ENCODE assay signal across 18 mouse cellular contexts in the genomic region with DNA sequence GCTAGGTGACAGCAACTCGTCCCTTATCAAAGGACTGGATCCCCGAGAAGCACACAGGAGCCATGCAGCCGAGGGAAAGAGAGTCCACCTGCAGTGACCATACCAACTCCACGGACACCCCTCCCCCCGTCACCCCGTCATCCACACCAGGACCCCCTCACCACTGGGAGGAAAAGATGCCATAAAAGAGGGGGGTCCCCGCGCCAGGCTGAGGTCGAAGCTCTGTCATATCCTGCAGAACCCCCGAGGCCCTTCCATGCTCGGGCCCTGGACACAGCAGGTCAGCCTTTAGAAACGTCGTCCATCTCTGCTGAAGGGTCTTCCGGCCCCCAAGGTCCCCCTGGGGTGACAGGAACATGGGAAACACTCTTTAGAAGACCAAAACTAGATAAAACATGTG. TPM values are rescaled to one million over a fixed set of nuclear protein-coding genes. Genes with fewer than 3 reads are reported as not detected.
A peak's percentile ranks its signal among the peaks of the same experiment; 100 is the strongest.
DNase-seq lines count a peak whose midpoint lies in the region; ATAC-seq and TF ChIP-seq lines count a peak whose summit lies in the region.
"Had no signal": no experiment of that assay in that cellular context is flagged by ENCODE, and none has a peak within 500 bp of the region (broad histone marks: within the 10 kb centered on the region; RNA-seq: fewer than 3 reads in every experiment).

No protein-coding gene starts in this region.

- no peak for TF ChIP-seq POLR2A in cerebellum, adult 2 months (IDR thresholded peaks at IDR 0.05; ENCODE audit: borderline replicate concordance, insufficient read depth, low read length)

- no peak for ATAC-seq in cerebellum, adult (ENCODE audit: insufficient number of reproducible peaks, low FRiP score, low TSS enrichment)
- ATAC-seq in neural tube, embryonic 15.5 days (ENCODE audit: low FRiP score) = 0 out of 2 replicates have a peak, but pooled peaks have one; percentile 20

- H3K4me3 ChIP-seq in cerebellum, adult 2 months (replicated peaks; ENCODE audit: insufficient read depth, low read depth, low read length) = no peak overlapping the region
- H3K4me3 ChIP-seq in neural tube, embryonic 15.5 days (replicated peaks) = no peak overlapping the region
- H3K4me3 ChIP-seq: embryonic facial prominence, embryonic 10.5 days; embryonic facial prominence, embryonic 13.5 days; erythroblast, embryonic 14.5 days; forebrain, embryonic 12.5 days; forebrain, embryonic 15.5 days; heart, embryonic 12.5 days; heart, embryonic 15.5 days; hindbrain, embryonic 10.5 days; hindbrain, embryonic 13.5 days had no signal

- peaks cover 29% of the 10 kb centered on the region for H3K36me3 ChIP-seq in neural tube, embryonic 15.5 days
- H3K36me3 ChIP-seq: embryonic facial prominence, embryonic 10.5 days; embryonic facial prominence, embryonic 13.5 days; forebrain, embryonic 12.5 days; G1E; heart, embryonic 12.5 days; heart, embryonic 15.5 days; hindbrain, embryonic 10.5 days had no signal

- no peaks in the 10 kb centered on the region for H3K9me3 ChIP-seq in neural tube, embryonic 15.5 days (replicated peaks)
- H3K9me3 ChIP-seq: embryonic facial prominence, embryonic 10.5 days; embryonic facial prominence, embryonic 13.5 days; forebrain, embryonic 12.5 days; forebrain, embryonic 15.5 days; G1E; heart, embryonic 12.5 days; heart, embryonic 15.5 days; hindbrain, embryonic 10.5 days; hindbrain, embryonic 13.5 days had no signal

- DNase-seq in cerebellum, adult 2 months = no peak
- DNase-seq in cerebellum, postnatal 10 days = peak; percentile 39 to 49
- no peak for DNase-seq in cerebellum, postnatal 25 days
- DNase-seq in neural tube, embryonic 10.5 days (ENCODE audit: extremely low spot score, low spot score) = no peak

- 84% methylated on average over 14 of the region's 14 CpGs for WGBS in cerebellum, adult 2 months
- 89% methylated on average over 14 of the region's 14 CpGs for WGBS in neural tube, embryonic 15.5 days

- peaks cover 37% of the 10 kb centered on the region for H3K4me1 ChIP-seq in cerebellum, adult 2 months (ENCODE audit: control insufficient read depth, insufficient read depth, low read length)
- H3K4me1 ChIP-seq in neural tube, embryonic 15.5 days = no peaks in the 10 kb centered on the region
- H3K4me1 ChIP-seq: embryonic facial prominence, embryonic 10.5 days; forebrain, embryonic 12.5 days; heart, embryonic 12.5 days; heart, embryonic 15.5 days; hindbrain, embryonic 10.5 days; hindbrain, embryonic 13.5 days had no signal

- H3K4me2 ChIP-seq in neural tube, embryonic 15.5 days = no peak overlapping the region
- H3K4me2 ChIP-seq: embryonic facial prominence, embryonic 13.5 days; forebrain, embryonic 12.5 days; forebrain, embryonic 15.5 days; heart, embryonic 12.5 days; heart, embryonic 15.5 days; hindbrain, embryonic 13.5 days had no signal

- no peaks in the 10 kb centered on the region for H3K27me3 ChIP-seq in cerebellum, adult 2 months (ENCODE audit: control insufficient read depth, insufficient read depth, low read length)
- no peaks in the 10 kb centered on the region; the same call in 1 of the 2 replicates for H3K27me3 ChIP-seq in neural tube, embryonic 15.5 days (replicated peaks)
- H3K27me3 ChIP-seq: CH12.LX; embryonic facial prominence, embryonic 13.5 days; forebrain, embryonic 12.5 days; forebrain, embryonic 15.5 days; Patski had no signal

- no peak for TF ChIP-seq CTCF in cerebellum, adult 2 months (IDR thresholded peaks at IDR 0.05; ENCODE audit: borderline replicate concordance, insufficient read depth, low read depth, low read length)

- H3K9ac ChIP-seq in neural tube, embryonic 15.5 days (replicated peaks) = no peak overlapping the region
- H3K9ac ChIP-seq: embryonic facial prominence, embryonic 13.5 days; forebrain, embryonic 12.5 days; forebrain, embryonic 15.5 days; heart, embryonic 12.5 days; heart, embryonic 15.5 days; hindbrain, embryonic 13.5 days had no signal

- H3K27ac ChIP-seq in cerebellum, adult 2 months (ENCODE audit: insufficient read depth, low read length) = peak overlapping the region; percentile 88; the same call in 1 of the 2 replicates
- no peak overlapping the region for H3K27ac ChIP-seq in neural tube, embryonic 15.5 days (replicated peaks)
- H3K27ac ChIP-seq: embryonic facial prominence, embryonic 10.5 days; embryonic facial prominence, embryonic 13.5 days; forebrain, embryonic 12.5 days; heart, embryonic 15.5 days; hindbrain, embryonic 10.5 days had no signal

RNA-seq across cellular contexts. Expression of a gene that starts 21.2 kb away (rescaled TPM):
- 44.7 and 52.5 TPM in 2 replicates for polyA plus RNA-seq in cerebellum, adult 2 months (2012; rRNA removed)
- 24.3 and 26.1 TPM in 2 replicates for polyA plus RNA-seq in neural tube, embryonic 15.5 days (2015; fragmentation: Nextera tagmentation; extraction: Ambion mirVana)
- polyA plus RNA-seq: erythroblast, embryonic 14.5 days; G1E had no signal

RNA-seq across cellular contexts. Expression of a gene that starts 28.3 kb away (rescaled TPM):
- polyA plus RNA-seq in cerebellum, adult 2 months (2012; rRNA removed) = 0.11 and 0.21 TPM in 2 replicates
- polyA plus RNA-seq in neural tube, embryonic 15.5 days (2015; fragmentation: Nextera tagmentation; extraction: Ambion mirVana) = 0.20 TPM in 1 of 2 replicates, not detected in the other
- polyA plus RNA-seq: forebrain, embryonic 12.5 days; forebrain, embryonic 15.5 days; hindbrain, embryonic 13.5 days; Patski had no signal

Comparison
In these comparisons a context has a peak if more than half of its experiments do, and no peak if none do; other contexts are left out.
1. DNase-seq: peak in cerebellum, postnatal 10 days (2 of 2); none in cerebellum, adult 2 months (0 of 2), cerebellum, postnatal 25 days (0 of 2) and neural tube, embryonic 10.5 days (single experiment).